Comparison of ENCODE assay signal across 21 mouse cellular contexts in genomic region chr2:171101180-171101579, GRCm38 (mm10).
DNase-seq lines count a peak whose midpoint lies in the region; ATAC-seq and TF ChIP-seq lines count a peak whose summit lies in the region.
"Had no signal": no experiment of that assay in that cellular context is flagged by ENCODE, and none has a peak within 500 bp of the region (broad histone marks: within the 10 kb centered on the region; RNA-seq: fewer than 3 reads in every experiment).

No protein-coding gene starts in this region.

- H3K36me3 ChIP-seq in kidney, embryonic 14.5 days (ENCODE audit: control insufficient read depth, insufficient read depth, low read length): no peaks in the 10 kb centered on the region
- H3K36me3 ChIP-seq: embryonic facial prominence, embryonic 12.5 days; embryonic facial prominence, embryonic 15.5 days; forebrain, embryonic 12.5 days; forebrain, embryonic 15.5 days; hindbrain, embryonic 10.5 days; hindbrain, embryonic 13.5 days had no signal

- no peak for TF ChIP-seq CTCF in Patski (IDR thresholded peaks at IDR 0.05)

- WGBS in kidney, embryonic 14.5 days: 40% methylated on average over 1 of the region's 1 CpGs

- in situ Hi-C loops in Patski (cut with MboI; ENCODE audit: low pct_unique_long_range_greater_than_20kb): no loop called here

- no peak overlapping the region for H3K9ac ChIP-seq in kidney, embryonic 14.5 days (ENCODE audit: low read depth, low read length)
- H3K9ac ChIP-seq: embryonic facial prominence, embryonic 12.5 days; embryonic facial prominence, embryonic 15.5 days; forebrain, embryonic 12.5 days; forebrain, embryonic 15.5 days; hindbrain, embryonic 13.5 days had no signal

- peak; percentile 2 for DNase-seq in heart, adult 11 months
- DNase-seq in heart, postnatal 4 days: no peak
- DNase-seq in kidney, adult 18-20 months: no peak
- DNase-seq in Patski (ENCODE audit: low read depth, low spot score): no peak
- DNase-seq in gastrocnemius, adult 8-10 months (ENCODE audit: low spot score in 2 of 2): no peak
- DNase-seq: adrenal gland, postnatal 10 days; adrenal gland, postnatal 36 days; cerebellum, adult 18-20 months; cerebellum, adult 9-10 months; cerebellum, postnatal 25 days; gastrocnemius, postnatal 10 days; gastrocnemius, postnatal 36 days had no signal

- H3K4me1 ChIP-seq in kidney, embryonic 14.5 days (ENCODE audit: control insufficient read depth, insufficient read depth, low read length): no peaks in the 10 kb centered on the region
- H3K4me1 ChIP-seq: embryonic facial prominence, embryonic 12.5 days; hindbrain, embryonic 10.5 days had no signal

- H3K4me3 ChIP-seq in kidney, embryonic 14.5 days (ENCODE audit: low read length): no peak overlapping the region
- H3K4me3 ChIP-seq: embryonic facial prominence, embryonic 12.5 days; embryonic facial prominence, embryonic 15.5 days; forebrain, embryonic 12.5 days; forebrain, embryonic 15.5 days; hindbrain, embryonic 10.5 days; hindbrain, embryonic 13.5 days had no signal

- H3K27me3 ChIP-seq in kidney, embryonic 14.5 days (ENCODE audit: control insufficient read depth, insufficient read depth, low read length): no peaks in the 10 kb centered on the region
- no peaks in the 10 kb centered on the region for H3K27me3 ChIP-seq in Patski
- H3K27me3 ChIP-seq: embryonic facial prominence, embryonic 12.5 days; embryonic facial prominence, embryonic 15.5 days; forebrain, embryonic 12.5 days; forebrain, embryonic 15.5 days; hindbrain, embryonic 13.5 days had no signal

- no peak overlapping the region for H3K4me2 ChIP-seq in kidney, embryonic 14.5 days (replicated peaks; ENCODE audit: low read depth, low read length)
- H3K4me2 ChIP-seq: embryonic facial prominence, embryonic 12.5 days; embryonic facial prominence, embryonic 15.5 days; forebrain, embryonic 12.5 days; forebrain, embryonic 15.5 days; heart, embryonic 11.5 days; hindbrain, embryonic 13.5 days had no signal

- POLR2A ChIA-PET in Patski (lab: Charles Lee): interaction anchor here (0.6 kb wide), 1 partner anchor 165 kb away, joined by 3 read pairs; no protein-coding TSS in a partner anchor

- H3K27ac ChIP-seq in kidney, embryonic 14.5 days (ENCODE audit: low read depth, low read length): no peak overlapping the region
- H3K27ac ChIP-seq: embryonic facial prominence, embryonic 12.5 days; embryonic facial prominence, embryonic 15.5 days; forebrain, embryonic 12.5 days; forebrain, embryonic 15.5 days; hindbrain, embryonic 10.5 days; hindbrain, embryonic 13.5 days had no signal

- peak; percentile 49; the same call in 1 of the 2 replicates for ATAC-seq in kidney, embryonic 14.5 days (ENCODE audit: low FRiP score, low TSS enrichment)
- peak; percentile 47 for ATAC-seq in Patski
- ATAC-seq: forebrain, embryonic 15.5 days; hindbrain, embryonic 16.5 days had no signal

- CTCF ChIA-PET in Patski (lab: Charles Lee): interaction anchor here (1.3 kb wide), 1 partner anchor 189 kb away, joined by 4 read pairs; no protein-coding TSS in a partner anchor

- H3K9me3 ChIP-seq in kidney, embryonic 14.5 days (ENCODE audit: control insufficient read depth, low read length): no peaks in the 10 kb centered on the region
- H3K9me3 ChIP-seq: embryonic facial prominence, embryonic 12.5 days; embryonic facial prominence, embryonic 15.5 days; forebrain, embryonic 12.5 days; forebrain, embryonic 15.5 days; hindbrain, embryonic 10.5 days; hindbrain, embryonic 13.5 days had no signal
